Mouse (Mus musculus) monocyte, adult 2 months (primary cell): ENCODE measurements around the gene Ing3.

ENCODE experiments used
- DNase-seq, 2 experiments: peaks; one replicate each; pipeline ENCODE4 v3.0.0; 2022; ENCODE audit warnings: low spot score in 2 of 2, low read depth in 1 of 2

Ing3 gene

DNA sequence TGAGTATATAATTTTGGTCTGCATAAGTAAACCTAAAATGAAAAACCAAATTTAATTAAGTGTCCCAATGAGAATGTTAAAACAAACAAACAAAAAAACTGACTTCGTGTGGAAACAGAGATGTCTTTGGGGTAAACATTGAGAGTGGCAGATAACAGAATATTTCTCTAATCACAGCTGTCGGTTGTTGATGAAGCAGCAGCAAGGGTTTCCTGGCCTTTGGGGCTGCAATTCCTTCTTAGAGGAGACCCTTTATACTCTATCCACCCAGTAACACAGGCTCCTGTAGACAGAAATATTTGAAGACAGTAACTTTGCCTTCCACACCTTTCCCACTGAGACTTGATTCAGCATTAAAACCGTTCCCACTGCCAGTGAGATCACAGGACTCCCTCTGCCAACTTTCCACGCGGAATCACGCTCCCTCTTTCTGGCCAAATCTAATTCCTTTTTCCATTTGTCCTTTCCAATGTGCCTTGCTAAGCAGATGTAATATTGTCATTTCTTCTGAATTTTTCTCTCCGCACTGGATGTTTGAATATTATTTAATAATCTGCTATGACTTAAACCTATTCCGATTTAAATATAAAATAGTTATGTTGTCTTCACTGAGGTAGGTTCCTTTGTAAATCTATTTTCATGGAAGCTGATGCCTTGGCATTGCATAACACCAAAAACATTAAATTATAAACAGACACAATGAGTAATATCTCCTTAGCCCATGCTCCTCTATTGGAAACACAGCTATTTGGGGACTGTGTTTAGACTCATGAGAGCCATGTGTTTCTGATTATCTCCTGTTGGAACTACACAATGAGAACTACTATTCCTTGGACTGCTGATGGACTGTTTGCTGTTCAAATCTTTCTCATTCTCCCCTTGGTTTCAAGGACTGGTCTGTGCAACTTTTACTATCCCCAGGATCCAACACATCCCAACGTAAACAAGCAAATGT is 41.1 kb downstream of the Ing3 start:
- DNase-seq: no peak

DNA sequence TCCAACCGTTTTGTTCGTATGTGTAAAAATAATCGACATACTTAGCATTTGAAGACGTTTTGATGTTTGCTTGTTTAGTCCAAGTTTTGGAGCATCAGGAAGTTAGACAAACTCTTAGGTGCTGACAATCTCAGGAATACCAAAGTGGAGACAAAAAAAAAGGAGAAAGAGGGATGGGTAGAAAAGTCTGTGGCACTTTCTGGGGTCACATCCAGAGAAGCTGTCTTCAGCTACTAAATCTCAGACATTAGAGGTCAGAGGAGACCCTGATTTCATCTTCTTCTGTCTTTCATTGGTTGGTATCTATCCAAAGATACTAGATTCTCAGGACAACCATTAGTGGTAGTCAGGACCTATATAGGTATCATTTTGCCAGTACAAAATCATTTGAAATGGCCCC is 41.8 kb downstream of the Ing3 start:
- DNase-seq: no peak

DNA sequence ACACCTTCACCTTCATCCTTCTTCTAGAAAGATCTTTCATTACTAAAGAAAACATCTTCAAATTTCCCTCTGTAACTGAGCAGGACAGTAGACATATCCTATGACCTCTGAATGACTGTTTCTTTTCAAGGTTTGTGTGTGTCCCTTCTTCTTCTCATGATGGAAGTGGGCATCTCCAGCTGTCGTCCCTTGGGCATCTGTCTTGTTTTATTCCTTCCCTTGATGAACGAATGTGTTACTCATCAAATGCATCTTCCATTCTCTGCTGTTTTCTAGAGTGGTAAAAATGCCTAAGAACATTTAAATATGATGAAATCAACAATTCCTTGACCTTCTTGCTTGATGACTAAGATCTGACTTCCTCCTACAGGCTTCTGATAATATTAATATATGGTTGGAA is 43.7 kb downstream of the Ing3 start:
- DNase-seq: no peak

DNA sequence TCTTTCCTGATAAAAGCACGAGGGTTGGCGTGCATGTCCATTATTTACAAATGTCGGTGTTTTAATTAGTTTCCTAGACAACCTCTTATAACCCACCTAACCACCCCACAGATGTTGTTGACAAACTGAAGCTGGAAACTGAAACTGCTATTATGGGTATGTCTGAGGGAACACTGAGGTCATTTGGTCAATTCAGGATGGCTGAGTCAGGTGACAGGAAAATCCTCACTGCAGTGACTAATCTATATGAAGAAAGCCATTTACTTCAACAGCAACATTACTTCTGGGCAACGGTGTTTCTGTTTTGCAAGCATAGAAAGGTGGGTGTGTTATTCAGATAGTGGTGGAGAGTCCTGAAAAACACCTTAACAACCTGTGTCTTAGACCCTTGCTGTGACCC is 48.8 kb downstream of the Ing3 start:
- no peak for DNase-seq

DNA sequence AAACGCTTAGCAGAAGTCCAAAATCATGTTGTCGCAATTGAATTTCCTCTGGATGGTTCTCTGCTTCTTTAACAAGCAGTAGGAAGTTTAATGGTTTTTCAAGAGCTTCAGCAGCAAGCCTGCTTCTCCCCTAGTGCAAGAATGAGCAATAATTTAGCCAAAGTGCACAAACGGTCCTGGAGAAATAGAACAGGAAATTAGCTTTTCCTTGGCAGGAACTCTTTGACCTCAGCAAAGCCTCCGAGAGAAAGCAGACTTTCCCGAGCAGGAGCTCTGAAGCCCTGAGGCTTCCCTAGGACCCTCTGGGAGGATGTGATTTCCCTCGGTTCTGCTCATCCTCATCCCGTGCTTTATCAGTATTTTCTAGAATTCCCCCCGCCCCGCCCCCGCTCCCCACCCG is 49.7 kb downstream of the Ing3 start:
- DNase-seq: no peak

DNA sequence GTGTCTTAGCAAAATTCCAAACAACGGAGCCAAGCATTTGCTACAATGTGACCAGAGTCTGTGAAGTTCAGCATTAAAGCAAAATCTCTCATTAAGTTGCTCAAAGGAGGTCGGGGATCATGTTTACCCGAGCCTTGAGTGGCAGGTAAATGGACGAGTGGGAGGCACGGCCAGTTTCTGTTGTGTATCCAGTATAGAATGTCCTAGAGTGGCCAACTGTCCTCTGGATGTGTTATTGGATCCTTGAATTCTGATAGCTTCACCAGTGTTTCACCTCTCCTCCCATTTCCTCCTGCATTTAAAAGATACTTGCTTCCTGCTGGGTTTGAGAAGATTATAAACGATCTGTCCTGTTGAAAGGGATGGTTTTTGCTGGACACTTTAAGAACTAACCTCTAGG is 50.7 kb downstream of the Ing3 start:
- no peak for DNase-seq

DNA sequence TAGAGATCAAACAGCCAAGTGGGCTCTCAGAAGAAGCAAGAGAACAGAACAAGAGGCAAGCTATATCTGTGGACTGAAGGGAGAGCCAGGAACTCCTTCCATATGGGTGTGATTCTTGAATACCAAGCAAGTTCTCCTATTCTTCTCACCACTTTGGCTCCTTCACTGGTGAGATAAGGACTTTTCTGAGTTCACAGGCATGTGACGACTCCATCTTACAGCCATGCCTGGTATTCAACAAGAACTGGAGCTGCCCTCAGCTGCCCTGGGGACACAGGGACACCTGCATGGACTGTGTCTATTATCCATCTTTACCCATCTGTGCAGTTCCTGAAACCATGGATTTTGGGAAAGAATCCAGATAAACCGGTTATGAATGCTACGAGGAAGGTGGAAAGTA is 51.5 kb downstream of the Ing3 start:
- no peak for DNase-seq

DNA sequence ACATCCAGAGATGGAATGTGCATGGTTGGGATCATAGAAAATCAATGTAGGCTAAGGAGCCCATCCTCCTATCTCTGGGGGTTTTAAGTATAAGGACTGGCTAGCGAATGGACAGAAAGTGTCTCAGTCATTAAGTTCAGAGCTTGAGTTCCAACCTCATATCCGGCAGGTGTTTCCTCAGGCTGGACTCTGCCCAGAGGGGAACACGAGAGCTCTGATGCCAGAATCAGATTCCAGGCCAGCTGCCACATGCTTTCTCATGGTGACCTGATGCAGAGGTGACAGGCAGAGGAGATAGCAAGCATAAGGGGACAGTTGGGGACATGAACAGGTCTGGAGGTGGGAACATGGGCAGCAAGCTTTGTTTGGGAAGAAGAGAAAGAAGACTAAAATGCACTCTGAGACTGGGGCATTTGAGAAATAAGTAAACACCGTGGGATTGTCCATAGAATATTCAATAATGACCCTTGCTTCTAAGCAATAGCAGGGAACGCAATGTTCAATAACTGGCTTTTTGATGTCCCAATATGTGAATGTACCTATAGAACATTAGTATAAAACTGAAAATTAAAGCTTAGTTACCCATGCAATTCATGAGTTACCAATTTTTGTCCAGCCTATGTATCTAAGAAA is 52.0 kb downstream of the Ing3 start:
- no peak for DNase-seq

DNA sequence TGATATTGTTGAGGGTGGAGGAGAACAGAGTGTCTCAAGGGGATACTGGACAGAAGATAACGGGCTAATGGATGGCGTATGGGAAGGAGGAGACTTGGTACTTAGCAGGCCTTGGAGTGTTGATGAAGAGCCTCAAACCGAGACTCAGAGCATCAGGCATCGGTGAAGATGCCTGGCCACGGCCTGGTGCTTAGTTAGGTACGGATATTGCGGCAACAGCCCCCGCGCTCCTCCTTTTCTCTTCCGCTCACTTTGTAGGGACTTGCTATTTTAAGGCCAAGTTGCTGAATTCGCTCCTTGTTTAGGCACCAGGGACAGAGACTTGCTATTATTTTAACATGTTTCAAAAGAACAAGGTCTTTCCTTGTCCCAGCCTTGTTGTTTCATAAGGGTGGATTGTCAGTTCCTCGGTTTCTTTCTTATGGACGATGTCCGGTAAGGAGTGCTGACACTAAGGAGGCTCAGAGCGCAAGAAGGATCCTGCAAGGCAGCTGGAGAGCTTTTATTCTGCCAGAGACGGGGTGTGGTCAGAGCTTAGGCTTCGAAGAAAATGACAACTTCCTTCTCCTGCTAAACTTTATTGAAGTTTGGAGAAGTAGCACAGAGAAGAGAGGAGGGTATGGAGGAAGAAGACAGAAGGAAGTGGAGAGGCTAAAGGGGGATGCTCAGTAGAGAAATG is 53.3 kb downstream of the Ing3 start:
- no peak for DNase-seq

DNA sequence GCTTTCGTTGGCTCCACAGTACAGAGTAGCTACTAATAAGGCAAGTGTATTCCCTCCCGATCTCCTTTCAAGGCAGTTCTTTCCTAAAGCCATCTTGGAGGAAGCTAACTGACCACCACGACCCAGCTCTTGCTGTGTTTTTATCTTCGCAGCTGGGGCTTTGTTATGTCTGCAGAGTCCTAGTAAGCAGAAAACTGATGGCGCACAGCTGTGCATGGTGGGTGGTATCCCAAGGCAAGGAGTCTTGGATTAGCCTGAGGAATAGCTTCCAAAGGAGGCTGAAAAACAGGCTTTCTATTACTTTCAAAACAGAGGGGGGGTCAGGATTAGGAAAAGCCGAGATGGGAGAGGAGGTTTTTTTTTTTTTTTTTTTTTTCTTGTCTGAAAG is 53.8 kb downstream of the Ing3 start:
- no peak for DNase-seq

DNA sequence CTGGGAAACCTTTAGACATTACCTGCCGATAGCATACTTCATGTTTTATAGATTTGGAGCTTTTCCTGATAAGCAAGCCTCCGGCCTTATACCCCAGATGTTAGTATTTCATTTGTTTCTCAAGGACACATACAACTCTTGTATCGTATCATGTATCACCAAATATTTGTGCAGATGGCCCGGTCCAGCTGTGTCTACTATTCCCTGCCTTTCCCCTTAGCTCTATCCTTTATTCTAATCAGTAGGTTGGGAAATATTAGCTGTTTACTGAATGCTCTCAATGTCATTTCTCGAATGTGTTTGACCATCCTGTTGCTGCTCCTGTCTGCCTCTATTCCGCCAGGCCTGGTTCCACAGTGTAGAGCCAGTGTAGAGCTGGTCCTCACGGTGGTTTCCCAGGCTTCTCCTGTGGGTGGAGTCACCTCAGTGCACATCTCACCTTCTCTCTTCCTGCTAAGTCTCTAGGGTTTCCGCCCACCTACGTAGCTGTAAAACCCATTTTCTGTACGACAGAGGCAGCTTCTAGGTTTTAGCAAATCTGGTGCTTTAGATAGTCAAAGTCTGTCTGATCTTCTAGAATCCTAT is 54.7 kb downstream of the Ing3 start:
- no peak for DNase-seq

DNA sequence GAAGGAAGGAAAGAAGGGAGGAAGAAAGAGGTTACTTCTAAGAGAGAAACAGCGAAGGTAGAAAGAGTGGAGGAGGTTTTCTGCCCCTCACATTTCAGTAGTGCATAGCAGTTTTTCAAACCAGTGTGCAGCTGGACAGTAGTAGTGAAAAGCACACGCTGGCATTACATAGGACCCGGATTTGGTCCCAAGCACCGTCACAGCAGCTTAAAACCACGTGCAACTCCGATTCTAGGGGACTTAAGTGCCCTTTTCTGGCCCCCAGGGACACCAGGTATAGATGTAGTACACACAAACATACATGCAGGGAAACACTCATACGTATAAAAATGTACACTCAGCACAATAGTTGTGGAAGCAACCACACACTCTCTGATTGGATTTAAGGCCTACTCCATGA is 59.0 kb downstream of the Ing3 start:
- no peak for DNase-seq

DNA sequence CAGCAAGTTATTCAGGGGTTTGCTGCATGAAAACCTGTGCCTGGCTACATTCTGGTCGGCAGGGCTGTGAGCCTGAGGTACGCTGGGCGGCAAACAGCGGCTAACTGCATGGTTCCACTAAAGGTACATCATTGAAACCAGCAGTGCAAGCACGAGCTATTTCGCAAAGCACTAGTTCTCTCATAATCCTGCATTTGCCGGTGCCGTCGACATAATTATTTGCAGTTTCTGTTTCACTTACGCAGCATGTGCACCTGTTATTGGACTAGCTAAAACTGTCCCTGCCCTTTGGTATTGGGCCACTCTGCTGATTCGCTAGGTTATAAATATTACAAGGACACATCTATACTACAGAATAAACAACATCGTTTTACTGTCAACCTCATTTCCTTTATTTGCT is 60.9 kb downstream of the Ing3 start:
- no peak for DNase-seq

DNA sequence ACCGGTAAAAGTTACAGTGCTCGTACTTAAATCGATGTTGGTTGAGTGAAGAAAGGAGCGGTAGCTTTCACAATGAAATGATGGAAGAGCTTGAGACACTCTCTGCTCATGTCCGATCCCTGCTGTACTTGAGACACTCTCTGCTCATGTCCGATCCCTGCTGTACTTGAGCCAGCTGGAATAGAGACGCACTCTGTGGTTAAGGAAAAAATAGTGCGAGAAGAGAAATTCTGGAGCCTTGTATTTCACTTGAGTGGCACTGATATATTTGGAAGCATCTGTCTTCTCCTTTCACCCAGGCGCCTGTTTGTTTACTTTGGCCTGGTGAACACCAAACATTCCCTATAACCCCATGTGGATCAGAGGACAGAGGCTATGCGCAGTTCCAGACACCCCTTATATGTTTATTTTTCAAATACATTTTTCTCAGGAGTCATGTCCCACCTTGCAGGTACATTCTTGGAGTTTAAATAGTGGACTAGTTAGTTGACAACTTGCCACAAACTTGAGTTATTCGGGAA is 61.5 kb downstream of the Ing3 start:
- no peak for DNase-seq

DNA sequence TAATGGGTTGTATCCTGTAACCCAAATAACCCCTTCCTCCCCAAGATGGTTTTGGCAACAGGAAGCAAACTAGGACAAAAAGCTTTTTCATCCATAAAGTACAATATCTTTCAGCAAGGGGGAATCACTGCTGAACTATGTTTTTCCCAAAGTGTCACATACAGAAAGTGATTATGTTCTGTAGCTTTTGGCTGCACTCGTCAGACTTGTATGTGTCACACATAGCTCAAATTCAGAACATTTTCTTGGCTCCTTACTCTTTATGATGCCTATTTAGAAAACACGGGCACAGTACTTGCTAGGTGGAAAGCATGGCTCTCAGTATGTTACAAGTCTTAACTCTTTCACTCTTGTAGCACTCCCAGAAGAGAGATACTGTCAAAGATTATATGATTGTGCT is 62.2 kb downstream of the Ing3 start:
- no peak for DNase-seq

DNA sequence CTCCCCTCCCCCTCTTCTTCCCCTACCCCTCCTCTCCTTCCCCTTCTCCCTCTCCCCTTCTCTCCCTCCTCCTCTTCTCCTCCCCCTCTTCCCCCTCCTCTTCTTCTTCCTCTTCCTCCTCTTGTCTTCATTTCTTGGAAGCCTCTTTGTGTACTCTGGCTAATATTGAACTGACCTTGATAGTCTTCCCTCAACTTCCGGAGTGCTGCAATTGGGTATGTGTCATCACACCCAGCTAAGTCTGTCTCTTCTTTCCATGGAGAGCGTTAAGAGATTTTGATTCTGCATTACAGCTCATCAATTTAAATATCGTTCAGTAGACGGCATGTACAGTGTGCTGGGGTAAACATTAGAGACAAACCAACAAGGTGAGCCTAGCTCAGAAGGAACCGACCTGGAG is 62.7 kb downstream of the Ing3 start:
- no peak for DNase-seq

DNA sequence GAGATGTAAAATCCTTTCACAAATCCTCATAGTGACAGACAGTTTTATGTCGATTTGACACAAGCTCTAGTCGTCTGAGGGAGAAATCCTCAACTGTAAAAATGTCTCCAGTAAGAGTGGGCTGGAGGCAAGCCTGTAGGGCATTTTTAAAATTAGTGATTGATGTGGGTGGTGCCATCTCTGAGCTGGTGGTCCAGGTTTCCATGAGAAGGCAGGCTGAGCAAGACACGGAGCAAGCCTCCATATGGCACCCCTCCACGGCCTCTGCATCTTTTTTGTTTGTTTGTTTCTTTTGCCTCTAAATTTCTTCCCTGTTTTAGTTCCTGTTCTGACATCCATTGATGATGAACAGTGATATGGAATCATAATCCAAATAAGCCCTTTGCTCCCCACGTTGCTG is 63.1 kb downstream of the Ing3 start:
- no peak for DNase-seq

DNA sequence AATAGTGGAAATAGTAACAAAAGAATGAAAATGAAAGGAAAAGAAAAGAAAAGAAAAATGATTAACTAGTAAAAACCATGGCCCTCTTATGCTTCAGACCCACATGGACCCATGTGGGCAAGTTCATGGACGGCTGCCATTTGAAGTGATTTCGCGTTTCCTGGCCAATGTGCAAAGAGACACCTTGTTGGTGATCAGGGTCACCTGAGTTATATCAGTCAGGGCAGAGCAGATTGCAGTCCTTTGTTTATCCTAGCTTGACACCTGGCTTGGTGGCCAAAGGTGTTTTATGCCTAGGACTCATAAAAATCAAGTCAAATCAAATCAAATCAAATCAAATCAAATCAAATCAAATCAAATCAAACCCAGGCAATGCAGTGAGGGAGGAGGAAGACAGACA is 64.0 kb downstream of the Ing3 start:
- no peak for DNase-seq

DNA sequence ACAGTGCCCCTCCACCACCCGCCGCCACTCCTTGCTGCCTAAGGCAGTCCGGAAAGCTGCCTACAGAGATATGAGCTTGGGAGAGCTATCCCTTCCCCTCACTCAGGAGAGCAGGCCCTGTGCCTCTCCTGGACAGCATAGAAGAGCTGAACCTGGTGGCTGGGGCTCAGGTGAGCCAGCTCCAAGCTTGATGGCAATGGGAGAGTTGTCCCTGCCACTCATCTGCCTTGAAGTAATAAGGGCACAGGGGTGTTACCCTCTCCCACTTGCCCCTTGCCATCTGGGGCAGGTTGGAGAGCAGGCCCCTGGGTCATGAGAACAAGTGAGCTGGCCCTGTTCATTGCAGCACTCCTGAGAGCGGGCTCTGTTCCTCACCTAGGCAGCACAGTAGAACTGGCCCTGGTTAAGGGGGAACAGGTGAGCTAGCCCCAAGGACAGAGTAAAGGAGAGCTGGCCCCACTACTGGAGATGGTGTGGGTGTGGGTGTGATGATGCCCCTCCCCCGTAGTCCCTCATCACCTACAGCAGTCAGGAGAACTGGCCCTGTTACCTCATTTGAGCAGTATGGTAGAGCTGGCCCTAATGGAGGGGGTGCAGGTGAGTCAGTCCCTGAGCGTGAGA is 65.0 kb downstream of the Ing3 start:
- no peak for DNase-seq

DNA sequence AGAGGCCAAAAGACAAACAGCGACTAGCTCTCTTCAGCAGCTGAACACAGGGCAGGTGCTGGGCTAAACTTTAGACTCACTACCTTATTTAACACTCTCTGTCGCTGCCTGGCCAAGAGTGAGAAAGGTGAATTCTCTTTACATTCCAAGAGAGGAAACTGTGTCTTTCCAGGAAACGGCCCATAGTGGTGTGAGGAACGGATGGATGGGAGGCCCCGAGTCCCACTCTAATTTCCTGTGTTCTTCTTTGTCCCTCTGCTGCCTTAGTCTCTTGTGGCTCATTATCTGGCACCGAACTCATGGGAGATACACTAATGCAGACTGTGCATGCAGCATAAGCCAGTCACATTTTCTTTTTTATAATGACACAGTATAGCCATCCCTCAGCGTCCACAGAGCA is 68.3 kb downstream of the Ing3 start:
- no peak for DNase-seq

DNA sequence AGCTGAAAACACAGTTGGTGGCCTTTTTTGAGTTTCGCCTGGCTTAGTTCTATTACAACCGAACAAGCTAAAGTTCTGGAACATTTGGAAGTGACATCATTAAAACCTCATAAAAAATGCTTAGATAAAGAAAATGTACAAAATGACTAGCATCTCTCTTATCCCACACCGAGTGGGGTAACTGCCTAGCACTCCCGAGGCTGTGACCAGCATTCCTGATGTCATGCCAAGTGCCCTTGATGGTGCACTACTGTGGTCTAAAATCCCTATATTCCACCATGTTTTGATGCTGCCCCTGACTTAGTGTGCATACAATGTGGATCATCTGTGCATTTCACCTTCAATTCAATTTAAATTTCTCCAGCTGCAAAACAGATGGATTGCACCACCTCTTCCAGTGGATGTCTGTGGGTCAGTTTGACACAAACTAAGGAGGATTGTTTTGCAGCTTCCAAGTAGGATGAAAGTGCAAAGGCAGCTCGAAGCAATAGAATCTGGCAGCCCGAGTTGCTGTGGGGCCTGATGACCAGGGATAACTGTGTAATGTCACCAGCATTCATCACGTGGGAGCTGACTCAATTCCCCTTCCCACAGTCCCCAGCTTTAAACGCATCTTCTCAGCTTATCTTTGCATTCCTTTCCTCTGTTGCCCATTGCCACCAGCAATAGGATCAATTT is 69.5 kb downstream of the Ing3 start:
- no peak for DNase-seq
